Mouse (Mus musculus): ENCODE results near the gene Macf1.

GRCm38 (mm10) chr4:123343471-123343789 is 340.7 kb downstream of the Macf1 start:
- TF ChIP-seq CTCF (IDR thresholded peaks at IDR 0.05; ENCODE audit: extremely low read depth, insufficient read depth, low read length) (no peak), POLR2A (IDR thresholded peaks at IDR 0.05; ENCODE audit: extremely low read depth, insufficient read depth, low read length) (no peak)
